Comparison of ENCODE assay signal across 21 mouse cellular contexts in the genomic region with DNA sequence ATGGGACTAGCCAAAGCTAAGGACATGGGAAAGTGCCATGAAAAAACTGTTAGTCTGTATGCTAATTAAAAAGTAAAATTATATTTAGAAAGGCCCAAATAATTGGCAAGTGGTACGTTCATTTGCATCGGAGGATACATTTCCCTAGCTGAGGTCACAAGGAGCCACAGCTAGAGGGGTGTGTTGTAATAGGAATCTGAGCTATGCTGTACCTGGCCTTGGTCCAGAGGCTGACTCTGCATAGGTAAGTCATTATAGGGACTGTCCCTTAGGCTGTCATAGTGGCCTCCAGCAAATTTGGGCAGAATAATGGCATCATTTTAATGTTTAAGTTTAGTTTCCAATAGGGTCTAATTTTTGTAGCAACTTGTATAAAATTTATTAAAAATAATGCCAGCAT.
DNase-seq lines count a peak whose midpoint lies in the region; ATAC-seq and TF ChIP-seq lines count a peak whose summit lies in the region.
"Had no signal": no experiment of that assay in that cellular context is flagged by ENCODE, and none has a peak within 500 bp of the region (broad histone marks: within the 10 kb centered on the region; RNA-seq: fewer than 3 reads in every experiment).

No protein-coding gene starts in this region.

- H3K9ac ChIP-seq in intestine, postnatal 0 days (ENCODE audit: low read depth, low read length), result no peak overlapping the region
- H3K9ac ChIP-seq in intestine, embryonic 16.5 days (ENCODE audit: low read depth, low read length), result no peak overlapping the region
- H3K9ac ChIP-seq: embryonic facial prominence, embryonic 12.5 days; forebrain, embryonic 13.5 days; heart, embryonic 15.5 days; liver, embryonic 15.5 days had no signal

- no peaks in the 10 kb centered on the region for H3K27me3 ChIP-seq in intestine, postnatal 0 days (replicated peaks; ENCODE audit: control insufficient read depth, insufficient read depth, low read length)
- H3K27me3 ChIP-seq in intestine, embryonic 16.5 days (replicated peaks; ENCODE audit: control insufficient read depth, insufficient read depth, low read length), result no peaks in the 10 kb centered on the region
- H3K27me3 ChIP-seq: CH12.LX; embryonic facial prominence, embryonic 12.5 days; forebrain, embryonic 13.5 days; heart, embryonic 15.5 days; liver, embryonic 15.5 days had no signal

- H3K4me1 ChIP-seq in intestine, postnatal 0 days (replicated peaks; ENCODE audit: control insufficient read depth, insufficient read depth, low read length), result no peaks in the 10 kb centered on the region
- H3K4me1 ChIP-seq in intestine, embryonic 16.5 days (ENCODE audit: control insufficient read depth, insufficient read depth, low read length), result peaks cover 14% of the 10 kb centered on the region
- H3K4me1 ChIP-seq: liver, embryonic 15.5 days had no signal

- H3K27ac ChIP-seq in intestine, postnatal 0 days (ENCODE audit: low read depth, low read length), result no peak overlapping the region
- H3K27ac ChIP-seq in intestine, embryonic 16.5 days (ENCODE audit: low read length), result no peak overlapping the region
- H3K27ac ChIP-seq: embryonic facial prominence, embryonic 12.5 days; heart, embryonic 15.5 days; liver, embryonic 15.5 days had no signal

- no peaks in the 10 kb centered on the region for H3K36me3 ChIP-seq in intestine, postnatal 0 days (ENCODE audit: control insufficient read depth, insufficient read depth)
- no peaks in the 10 kb centered on the region for H3K36me3 ChIP-seq in intestine, embryonic 16.5 days (ENCODE audit: control insufficient read depth, insufficient read depth, low read length)
- H3K36me3 ChIP-seq: embryonic facial prominence, embryonic 12.5 days; G1E; heart, embryonic 15.5 days; liver, embryonic 15.5 days had no signal

- 0 out of 2 replicates have a peak, but pooled peaks have one; percentile 3 for TF ChIP-seq CTCF in intestine, postnatal 0 days (IDR thresholded peaks at IDR 0.05; ENCODE audit: low read depth)

- DNase-seq in lung, adult 18-20 months, result peak; percentile 30 to 47
- DNase-seq in lung, postnatal 10 days, result no peak
- peak; percentile 38 to 42 for DNase-seq in kidney, postnatal 36 days
- peak; percentile 38 for DNase-seq in lung, postnatal 25 days (ENCODE audit: low spot score)
- DNase-seq in gastrocnemius, adult 8-10 months (ENCODE audit: low spot score in 2 of 2), result no peak
- DNase-seq in right cerebral cortex, adult 2 months (ENCODE audit: low spot score in 2 of 2), result no peak
- DNase-seq: adrenal gland, adult 8-10 months; B cell, adult 2 months; cerebellum, adult 11-12 months; liver; right cerebral cortex, postnatal 4 days; thymus, adult 2 months had no signal

- H3K4me2 ChIP-seq in intestine, postnatal 0 days (replicated peaks; ENCODE audit: low read depth), result no peak overlapping the region
- no peak overlapping the region for H3K4me2 ChIP-seq in intestine, embryonic 16.5 days (ENCODE audit: low read depth, low read length)
- H3K4me2 ChIP-seq: embryonic facial prominence, embryonic 12.5 days; forebrain, embryonic 13.5 days; heart, embryonic 15.5 days; liver, embryonic 15.5 days; midbrain, embryonic 11.5 days had no signal

- H3K4me3 ChIP-seq in intestine, postnatal 0 days (ENCODE audit: low read depth, low read length), result no peak overlapping the region
- no peak overlapping the region for H3K4me3 ChIP-seq in intestine, embryonic 16.5 days (ENCODE audit: low read length)
- H3K4me3 ChIP-seq: embryonic facial prominence, embryonic 12.5 days; forebrain, embryonic 13.5 days; heart, embryonic 15.5 days; liver, embryonic 15.5 days had no signal

- 64% methylated on average over 2 of the region's 2 CpGs for WGBS in intestine, postnatal 0 days
- WGBS in intestine, embryonic 16.5 days, result 55% methylated on average over 2 of the region's 2 CpGs

- no peaks in the 10 kb centered on the region for H3K9me3 ChIP-seq in intestine, postnatal 0 days (ENCODE audit: control insufficient read depth)
- no peaks in the 10 kb centered on the region for H3K9me3 ChIP-seq in intestine, embryonic 16.5 days (ENCODE audit: control insufficient read depth, low read length)
- H3K9me3 ChIP-seq: embryonic facial prominence, embryonic 12.5 days; forebrain, embryonic 13.5 days; G1E; heart, embryonic 15.5 days; liver, embryonic 15.5 days had no signal

- no peak for ATAC-seq in intestine, postnatal 0 days
- no peak for ATAC-seq in intestine, embryonic 16.5 days

Comparison
In these comparisons a context has a peak if more than half of its experiments do, and no peak if none do; other contexts are left out.
1. DNase-seq: peak in lung, adult 18-20 months (2 of 2), kidney, postnatal 36 days (2 of 2) and lung, postnatal 25 days (single experiment); none in lung, postnatal 10 days (single experiment), gastrocnemius, adult 8-10 months (0 of 2) and right cerebral cortex, adult 2 months (0 of 2).